Mouse (Mus musculus): ENCODE results near the gene Pycard. TPM values are rescaled to one million over a fixed set of nuclear protein-coding genes. Genes with fewer than 3 reads are reported as not detected.

Pycard gene
- polyA plus RNA-seq, 1 experiment from 2014 or later: 33.8 TPM

GRCm38 (mm10) chr7:128000068-128000950 is 6.6 kb upstream of the Pycard start:
- whole genome bisulfite sequencing (ENCODE audit: insufficient replicate concordance): 41% methylated on average over 1 of the region's 1 CpGs
- ATAC-seq: no peak

GRCm38 (mm10) chr7:127999436-127999835 is 5.8 kb upstream of the Pycard start:
- H3K36me3 ChIP-seq: no peaks in the 10 kb centered on the region
- no peak overlapping the region for H3K9ac ChIP-seq
- ATAC-seq: no peak
- H3K4me2 ChIP-seq: no peak overlapping the region
- H3K27me3 ChIP-seq (replicated peaks): peaks cover 8% of the 10 kb centered on the region; the same call in 1 of the 2 replicates
- WGBS (ENCODE audit: insufficient replicate concordance): 59% methylated on average over 1 of the region's 1 CpGs
- no peak overlapping the region for H3K4me3 ChIP-seq
- H3K4me1 ChIP-seq: no peaks in the 10 kb centered on the region; the same call in 1 of the 2 replicates
- no peak overlapping the region for H3K27ac ChIP-seq
- no peaks in the 10 kb centered on the region for H3K9me3 ChIP-seq (replicated peaks)

More at GRCm38 (mm10) chr7:128000068-128000950, 6.6 kb upstream of the Pycard start:
- Histone ChIP-seq H3K9ac (no peak overlapping the region), H3K27ac (no peak overlapping the region), H3K27me3 (replicated peaks) (peaks cover 16% of the 10 kb centered on the region), H3K36me3 (no peaks in the 10 kb centered on the region), H3K4me3 (no peak overlapping the region), H3K4me1 (no peaks in the 10 kb centered on the region), H3K4me2 (no peak overlapping the region), H3K9me3 (replicated peaks) (no peaks in the 10 kb centered on the region)

- Histone ChIP-seq H3K9me3 (replicated peaks) (no peaks in the 10 kb centered on the region), H3K36me3 (peaks cover 37% of the 10 kb centered on the region), H3K4me2 (peak overlapping the region; percentile 82), H3K9ac (peak overlapping the region; percentile 65), H3K27ac (peak overlapping the region; percentile 58), H3K27me3 (replicated peaks) (no peaks in the 10 kb centered on the region), H3K4me1 (peaks cover 37% of the 10 kb centered on the region), H3K4me3 (peak overlapping the region; percentile 57)
- 23% methylated on average over 5 of the region's 5 CpGs for WGBS (ENCODE audit: insufficient replicate concordance)
- peak; percentile 64 for ATAC-seq
Measured at GRCm38 (mm10) chr7:127992488-127993340, 953 bp downstream of the Pycard start.

GRCm38 (mm10) chr7:127991643-127992487 is 1.8 kb downstream of the Pycard start:
- peak overlapping the region; percentile 82 for H3K4me2 ChIP-seq
- WGBS (ENCODE audit: insufficient replicate concordance): 41% methylated on average over 6 of the region's 6 CpGs
- 0 out of 2 replicates have a peak overlapping the region, but pooled peaks have one; percentile 58 for H3K27ac ChIP-seq
- peaks cover 37% of the 10 kb centered on the region for H3K4me1 ChIP-seq
- 0 out of 2 replicates have a peak overlapping the region, but pooled peaks have one; percentile 57 for H3K4me3 ChIP-seq
- H3K27me3 ChIP-seq (replicated peaks): no peaks in the 10 kb centered on the region
- no peak overlapping the region for H3K9ac ChIP-seq
- peaks cover 45% of the 10 kb centered on the region for H3K36me3 ChIP-seq
- peak; percentile 45; the same call in 1 of the 2 replicates for ATAC-seq
- H3K9me3 ChIP-seq (replicated peaks): no peaks in the 10 kb centered on the region

GRCm38 (mm10) chr7:127988904-127989303 is 4.8 kb downstream of the Pycard start:
- H3K9ac ChIP-seq: no peak overlapping the region
- H3K9me3 ChIP-seq (replicated peaks): no peaks in the 10 kb centered on the region
- WGBS (ENCODE audit: insufficient replicate concordance): 80% methylated on average over 1 of the region's 1 CpGs
- peaks cover 75% of the 10 kb centered on the region for H3K36me3 ChIP-seq
- no peak overlapping the region for H3K4me2 ChIP-seq
- ATAC-seq: no peak
- no peak overlapping the region for H3K4me3 ChIP-seq
- no peak overlapping the region for H3K27ac ChIP-seq
- H3K4me1 ChIP-seq: peaks cover 33% of the 10 kb centered on the region
- no peaks in the 10 kb centered on the region for H3K27me3 ChIP-seq (replicated peaks)

- Histone ChIP-seq H3K4me3 (no peak overlapping the region), H3K27me3 (replicated peaks) (no peaks in the 10 kb centered on the region), H3K4me2 (no peak overlapping the region), H3K9ac (no peak overlapping the region), H3K36me3 (peaks cover 99% of the 10 kb centered on the region), H3K9me3 (replicated peaks) (no peaks in the 10 kb centered on the region), H3K4me1 (no peaks in the 10 kb centered on the region), H3K27ac (no peak overlapping the region)
- WGBS (ENCODE audit: insufficient replicate concordance): 82% methylated on average over 3 of the region's 3 CpGs
- no peak for ATAC-seq
Measured at GRCm38 (mm10) chr7:127980606-127981005, 13.1 kb downstream of the Pycard start.

GRCm38 (mm10) chr7:127978856-127979255 is 14.8 kb downstream of the Pycard start:
- no peak overlapping the region for H3K27ac ChIP-seq
- 92% methylated on average over 2 of the region's 2 CpGs for WGBS (ENCODE audit: insufficient replicate concordance)
- peaks cover 99% of the 10 kb centered on the region for H3K36me3 ChIP-seq
- H3K27me3 ChIP-seq (replicated peaks): no peaks in the 10 kb centered on the region
- no peak overlapping the region for H3K4me3 ChIP-seq
- no peaks in the 10 kb centered on the region for H3K9me3 ChIP-seq (replicated peaks)
- 0 out of 2 replicates have a peak, but pooled peaks cover 4% of the 10 kb centered on the region for H3K4me1 ChIP-seq
- H3K9ac ChIP-seq: no peak overlapping the region
- H3K4me2 ChIP-seq: no peak overlapping the region
- no peak for ATAC-seq

- H3K4me1 ChIP-seq: peaks cover 22% of the 10 kb centered on the region
- no peak overlapping the region for H3K4me2 ChIP-seq
- WGBS (ENCODE audit: insufficient replicate concordance): 88% methylated on average over 2 of the region's 2 CpGs
- no peaks in the 10 kb centered on the region for H3K27me3 ChIP-seq (replicated peaks)
- H3K4me3 ChIP-seq: no peak overlapping the region
- ATAC-seq: no peak
- H3K27ac ChIP-seq: no peak overlapping the region
- H3K9me3 ChIP-seq (replicated peaks): no peaks in the 10 kb centered on the region
- H3K36me3 ChIP-seq: peaks cover 99% of the 10 kb centered on the region
- no peak overlapping the region for H3K9ac ChIP-seq
Measured at GRCm38 (mm10) chr7:127974413-127974930, 19.2 kb downstream of the Pycard start.

GRCm38 (mm10) chr7:127967922-127968828 is 25.5 kb downstream of the Pycard start:
- Histone ChIP-seq H3K4me3 (peak overlapping the region; percentile 85), H3K4me2 (peak overlapping the region; percentile 81), H3K36me3 (peaks cover 43% of the 10 kb centered on the region), H3K27me3 (replicated peaks) (no peaks in the 10 kb centered on the region), H3K9me3 (replicated peaks) (no peaks in the 10 kb centered on the region), H3K4me1 (peaks cover 37% of the 10 kb centered on the region), H3K27ac (peak overlapping the region; percentile 93), H3K9ac (peak overlapping the region; percentile 92)
- peak; percentile 36; the same call in 1 of the 2 replicates for ATAC-seq
- WGBS (ENCODE audit: insufficient replicate concordance): 1% methylated on average over 41 of the region's 42 CpGs

Measured in liver, embryonic 12.5 days (tissue).